Mouse (Mus musculus) lung, postnatal 0 days (tissue): ENCODE results near the gene R3hdm4. TPM values are rescaled to one million over a fixed set of nuclear protein-coding genes. Genes with fewer than 3 reads are reported as not detected.

Experiments
- ATAC-seq: fragments of 200-750 bp; cut with Nextera tagmentation; 2 replicates; pipeline ENCODE4 v1.8.0; 2017; ENCODE audit warnings: moderate library complexity
- DNase-seq: peaks from one replicate; pipeline ENCODE4 v3.0.0-alpha.2; 2016; ENCODE audit warnings: low spot score
- H3K27ac ChIP-seq: fragments of 300-500 bp; sonication (generic); 2 replicates; pipeline ENCODE4 v1.5.1; 2014; ENCODE audit warnings: antibody characterized with exemption, mild to moderate bottlenecking, low read length, mixed read lengths
- H3K27me3 ChIP-seq: fragments of 300-500 bp; sonication (generic); replicated peaks from 2 replicates; pipeline ENCODE4 v1.6.1; 2014; ENCODE audit warnings: low read length, mixed read lengths; ENCODE audit not compliant: insufficient read depth
- H3K36me3 ChIP-seq: fragments of 300-500 bp; sonication (generic); 2 replicates; pipeline ENCODE4 v1.6.1; 2014; ENCODE audit warnings: low read length, mixed read lengths; ENCODE audit not compliant: insufficient read depth
- H3K4me1 ChIP-seq: fragments of 300-500 bp; sonication (generic); 2 replicates; pipeline ENCODE4 v1.6.1; 2014; ENCODE audit warnings: antibody characterized with exemption, low read depth, low read length, mixed read lengths; ENCODE audit not compliant: insufficient read depth
- H3K4me2 ChIP-seq: fragments of 300-500 bp; sonication (generic); replicated peaks from 2 replicates; pipeline ENCODE4 v1.6.1; 2014; ENCODE audit warnings: low read depth, mild to moderate bottlenecking, low read length, moderate library complexity, mixed read lengths
- H3K4me3 ChIP-seq: fragments of 300-500 bp; sonication (generic); 2 replicates; pipeline ENCODE4 v1.5.1; 2014; ENCODE audit warnings: low read depth, low read length
- H3K9ac ChIP-seq: fragments of 300-500 bp; sonication (generic); replicated peaks from 2 replicates; pipeline ENCODE4 v1.6.1; 2014; ENCODE audit warnings: low read depth, mild to moderate bottlenecking
- H3K9me3 ChIP-seq: fragments of 300-500 bp; sonication (generic); 2 replicates; pipeline ENCODE4 v1.6.1; 2016; ENCODE audit warnings: low read length, mixed read lengths
- CTCF ChIP-seq: IDR thresholded peaks from 2 replicates; pipeline ENCODE4 v1.5.1; 2016; ENCODE audit warnings: antibody characterized with exemption, mild to moderate bottlenecking
- EP300 ChIP-seq: IDR thresholded peaks from 2 replicates; pipeline ENCODE4 v1.6.1; 2016; ENCODE audit warnings: antibody characterized with exemption, mild to moderate bottlenecking, control low read depth
- whole genome bisulfite sequencing: fragments of 180-500 bp; shearing (Covaris S2); extraction: QIAGEN DNeasy Blood & Tissue Kit; methylation state at CpG from one replicate; pipeline ENCODE4 v1.1.7; 2014; 5-methylcytosine and 5-hydroxymethylcytosine counted together
- polyA plus RNA-seq: library from polyadenylated mRNA; unstranded; fragments of >200 nt; fragmentation: Nextera tagmentation; extraction: Ambion mirVana; gene quantifications from 2 replicates; pipeline ENCODE4 v1.2.1, GENCODE M21; 2015

R3hdm4 gene
- polyA plus RNA-seq, 1 experiment from 2014 or later, result 129 TPM

GRCm38 (mm10) chr10:79916081-79916480 lies 4.9 kb downstream of the R3hdm4 start:
- Histone ChIP-seq H3K4me3 (peak overlapping the region; percentile 76), H3K36me3 (0 out of 2 replicates have a peak, but pooled peaks cover 10% of the 10 kb centered on the region), H3K27me3 (peaks cover 18% of the 10 kb centered on the region), H3K4me1 (peaks cover 14% of the 10 kb centered on the region; the same call in 1 of the 2 replicates), H3K9ac (peak overlapping the region; percentile 92), H3K9me3 (no peaks in the 10 kb centered on the region), H3K4me2 (peak overlapping the region; percentile 88), H3K27ac (peak overlapping the region; percentile 82)
- 6% methylated on average over 8 of the region's 8 CpGs for WGBS
- DNase-seq, result no peak
- no peak for TF ChIP-seq CTCF
- no peak for TF ChIP-seq EP300
- ATAC-seq, result no peak

GRCm38 (mm10) chr10:79914948-79915596 lies 5.9 kb downstream of the R3hdm4 start:
- Histone ChIP-seq H3K27me3 (peaks cover 8% of the 10 kb centered on the region; the same call in 1 of the 2 replicates), H3K9me3 (no peaks in the 10 kb centered on the region), H3K4me1 (peaks cover 14% of the 10 kb centered on the region; the same call in 1 of the 2 replicates), H3K9ac (no peak overlapping the region), H3K4me2 (no peak overlapping the region), H3K36me3 (0 out of 2 replicates have a peak, but pooled peaks cover 10% of the 10 kb centered on the region), H3K4me3 (no peak overlapping the region), H3K27ac (peak overlapping the region; percentile 54)
- 46% methylated on average over 7 of the region's 7 CpGs for WGBS
- ATAC-seq (peak; percentile 52), DNase-seq (peak; percentile 82)
- TF ChIP-seq CTCF (no peak), EP300 (no peak)

- no peak overlapping the region for H3K4me3 ChIP-seq
- H3K4me2 ChIP-seq, result no peak overlapping the region
- no peaks in the 10 kb centered on the region for H3K9me3 ChIP-seq
- 0 out of 2 replicates have a peak, but pooled peaks cover 10% of the 10 kb centered on the region for H3K36me3 ChIP-seq
- peak overlapping the region; percentile 54 for H3K27ac ChIP-seq
- DNase-seq, result no peak
- ATAC-seq, result no peak
- H3K27me3 ChIP-seq, result peaks cover 6% of the 10 kb centered on the region; the same call in 1 of the 2 replicates
- WGBS, result 63% methylated on average over 9 of the region's 11 CpGs
- H3K9ac ChIP-seq, result peak overlapping the region; percentile 12; the same call in 1 of the 2 replicates
- no peak for TF ChIP-seq EP300
- peaks cover 17% of the 10 kb centered on the region; the same call in 1 of the 2 replicates for H3K4me1 ChIP-seq
Observed at GRCm38 (mm10) chr10:79914131-79914947, 6.7 kb downstream of the R3hdm4 start.

GRCm38 (mm10) chr10:79912412-79912811 lies 8.6 kb downstream of the R3hdm4 start:
- H3K4me3 ChIP-seq, result no peak overlapping the region
- no peak for DNase-seq
- ATAC-seq, result no peak
- no peaks in the 10 kb centered on the region for H3K9me3 ChIP-seq
- no peak overlapping the region for H3K27ac ChIP-seq
- 0 out of 2 replicates have a peak, but pooled peaks cover 10% of the 10 kb centered on the region for H3K36me3 ChIP-seq
- peaks cover 11% of the 10 kb centered on the region; the same call in 1 of the 2 replicates for H3K4me1 ChIP-seq
- 67% methylated on average over 17 of the region's 20 CpGs for WGBS
- no peak overlapping the region for H3K4me2 ChIP-seq
- TF ChIP-seq EP300, result no peak
- TF ChIP-seq CTCF, result no peak
- H3K27me3 ChIP-seq, result no peaks in the 10 kb centered on the region
- H3K9ac ChIP-seq, result no peak overlapping the region

GRCm38 (mm10) chr10:79910556-79910955 lies 10.5 kb downstream of the R3hdm4 start, which contains the start of gene Gm26602:
Gene Gm26602 (plus strand): TSS chr10:79910856.
- Histone ChIP-seq H3K27ac (peak within 1 kb of the TSS; percentile 4; the same call in 1 of the 2 replicates), H3K9me3 (no peaks in the 10 kb centered on the region), H3K9ac (no peak within 1 kb of the TSS), H3K36me3 (peaks cover 15% of the 10 kb centered on the region; the same call in 1 of the 2 replicates), H3K4me3 (no peak within 1 kb of the TSS), H3K4me2 (no peak within 1 kb of the TSS), H3K4me1 (peaks cover 4% of the 10 kb centered on the region; the same call in 1 of the 2 replicates), H3K27me3 (no peaks in the 10 kb centered on the region)
- TF ChIP-seq EP300, result no peak
- ATAC-seq, result no peak
- DNase-seq, result no peak
- 91% methylated on average over 4 of the region's 4 CpGs for WGBS
